Mouse (Mus musculus) cerebellum, adult 2 months (tissue): ENCODE results near the gene Vcp. TPM values are rescaled to one million over a fixed set of nuclear protein-coding genes. Genes with fewer than 3 reads are reported as not detected.
A peak's percentile ranks its signal among the peaks of the same experiment; 100 is the strongest.

Experiments
- DNase-seq, 2 experiments: peaks; one replicate each; pipeline ENCODE4 v3.0.0; 2021
- H3K27ac ChIP-seq: fragments of 200-500 bp; 2 replicates; pipeline ENCODE4 v1.5.1; 2012; ENCODE audit warnings: low read length, control low read depth, inconsistent platforms; ENCODE audit not compliant: insufficient read depth
- H3K27me3 ChIP-seq: fragments of 200-500 bp; 2 replicates; pipeline ENCODE4 v1.6.1; 2012; ENCODE audit warnings: inconsistent platforms, mild to moderate bottlenecking, low read length, moderate library complexity; ENCODE audit not compliant: control insufficient read depth, insufficient read depth
- H3K4me1 ChIP-seq: fragments of 200-500 bp; 2 replicates; pipeline ENCODE4 v1.6.1; 2011; ENCODE audit warnings: low read length; ENCODE audit not compliant: control insufficient read depth, insufficient read depth
- H3K4me3 ChIP-seq: fragments of 200-500 bp; replicated peaks from 2 replicates; pipeline ENCODE3; 2011; ENCODE audit warnings: mild to moderate bottlenecking, low read depth, low read length, control low read depth; ENCODE audit not compliant: insufficient read depth
- CTCF ChIP-seq: fragments of 200-500 bp; IDR thresholded peaks from 2 replicates; pipeline ENCODE4 v1.5.1; 2011; ENCODE audit warnings: low read depth, mild to moderate bottlenecking, control low read depth, low read length, moderate library complexity, borderline replicate concordance; ENCODE audit not compliant: insufficient read depth
- POLR2A ChIP-seq: fragments of 200-500 bp; IDR thresholded peaks from 2 replicates; pipeline ENCODE4 v1.6.1; 2011; ENCODE audit warnings: low read length, control low read depth, borderline replicate concordance; ENCODE audit not compliant: insufficient read depth
- WGBS: fragments of 180-500 bp; shearing (Covaris S2); methylation state at CpG from one replicate; pipeline ENCODE4 v1.1.7; 2018; 5-methylcytosine and 5-hydroxymethylcytosine counted together
- polyA plus RNA-seq: library from polyadenylated mRNA; depleted of rRNA; stranded (reverse); fragments of >200 nt; gene quantifications from 2 replicates; pipeline ENCODE4 v1.2.3, GENCODE M21; 2012

The Vcp gene
- polyA plus RNA-seq, 1 experiment: 196 TPM

- Histone ChIP-seq H3K4me1 (no peaks in the 10 kb centered on the region; the same call in 1 of the 2 replicates), H3K27ac (no peak overlapping the region), H3K27me3 (no peaks in the 10 kb centered on the region), H3K4me3 (no peak overlapping the region)
- no peak for TF ChIP-seq POLR2A
- 100% methylated on average over 1 of the region's 1 CpGs for WGBS
- DNase-seq: no peak
These were observed 11.8 kb upstream of the Vcp start for GRCm38 (mm10) chr4:43012091-43012490.

DNA sequence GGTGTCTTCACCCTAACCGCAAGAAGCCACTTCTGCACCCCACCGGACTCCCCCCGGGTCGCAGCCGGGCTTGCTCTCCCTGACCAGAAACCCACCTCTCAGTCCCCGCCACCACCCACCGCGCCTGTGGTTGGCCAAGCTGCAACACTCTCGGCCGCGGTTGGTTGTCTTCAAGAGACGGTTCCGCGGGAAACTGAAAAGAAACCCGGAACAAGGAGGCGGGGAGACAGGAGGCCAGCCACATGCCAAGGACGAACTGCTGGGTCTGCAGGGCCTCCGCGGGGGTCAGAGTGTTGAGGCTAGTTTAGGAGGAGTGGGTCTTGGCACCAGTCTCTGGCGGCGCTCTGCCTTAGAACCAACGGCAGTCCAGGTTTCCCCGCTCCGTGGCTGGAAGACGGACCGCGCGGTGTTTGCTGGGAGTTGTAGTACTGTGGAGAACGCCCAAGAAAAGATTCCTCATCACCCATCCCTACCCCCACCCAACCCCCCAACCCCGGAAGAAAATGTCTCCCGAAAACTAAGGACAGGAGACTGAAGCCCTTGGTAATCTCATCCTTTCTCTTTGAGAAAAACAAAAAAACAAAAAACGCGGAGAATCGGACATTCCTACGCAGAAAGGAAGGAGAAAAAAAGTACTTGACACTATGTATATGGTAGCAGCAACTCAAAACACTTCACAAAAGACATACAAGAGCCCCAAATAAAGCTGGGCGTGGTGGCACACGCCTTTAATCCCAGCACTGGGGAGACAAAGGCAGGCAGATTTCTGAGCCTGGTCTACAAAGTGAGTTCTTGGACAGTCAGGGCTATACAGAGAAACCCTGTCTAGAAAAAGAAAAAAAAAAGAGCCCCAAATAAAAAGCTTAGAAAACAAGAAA lies 10.1 kb upstream of the Vcp start, which contains the start of gene Fancg:
TSS of gene Fancg (minus strand) at position 346 of the 878 bp plus-strand sequence.
- under 1% methylated on average over 37 of the region's 37 CpGs for WGBS
- H3K27ac ChIP-seq: peak within 1 kb of the TSS; percentile 17; the same call in 1 of the 2 replicates
- no peaks in the 10 kb centered on the region; the same call in 1 of the 2 replicates for H3K4me1 ChIP-seq
- peak within 1 kb of the TSS; percentile 96 for H3K4me3 ChIP-seq
- H3K27me3 ChIP-seq: no peaks in the 10 kb centered on the region
- TF ChIP-seq POLR2A: peak; percentile 45; the same call in 1 of the 2 replicates
- TF ChIP-seq CTCF: no peak
- peak; percentile 83 to 84 for DNase-seq

DNA sequence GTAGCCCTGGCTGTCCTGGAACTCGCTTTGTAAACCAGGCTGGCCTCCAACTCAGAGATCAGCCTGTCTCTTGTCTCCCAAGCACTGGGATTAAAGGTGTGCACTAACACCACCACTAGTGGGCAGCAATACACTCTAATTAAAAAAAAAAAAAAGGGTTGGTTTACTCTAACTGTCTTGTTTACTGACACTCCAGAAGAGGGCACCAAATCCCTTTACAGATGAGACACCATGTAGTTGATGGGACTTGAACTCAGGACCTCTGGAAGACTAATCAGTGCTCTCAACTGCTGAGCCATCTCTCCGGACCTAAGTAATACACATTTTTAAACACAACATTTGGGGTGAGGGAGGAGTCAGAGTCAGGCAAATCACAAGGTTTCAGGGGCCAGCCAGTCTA lies 5.5 kb upstream of the Vcp start:
- Histone ChIP-seq H3K4me1 (no peaks in the 10 kb centered on the region; the same call in 1 of the 2 replicates), H3K27me3 (no peaks in the 10 kb centered on the region), H3K27ac (no peak overlapping the region), H3K4me3 (no peak overlapping the region)
- TF ChIP-seq POLR2A (no peak), CTCF (peak; percentile 25; the same call in 1 of the 2 replicates)
- DNase-seq: peak in 1 of 2 experiments; percentile 55
- WGBS: 52% methylated on average over 2 of the region's 2 CpGs

GRCm38 (mm10) chr4:43004951-43005350 lies 4.6 kb upstream of the Vcp start:
- H3K4me3 ChIP-seq: no peak overlapping the region
- H3K4me1 ChIP-seq: no peaks in the 10 kb centered on the region; the same call in 1 of the 2 replicates
- no peak for TF ChIP-seq CTCF
- no peak for TF ChIP-seq POLR2A
- H3K27me3 ChIP-seq: no peaks in the 10 kb centered on the region
- 94% methylated on average over 3 of the region's 3 CpGs for WGBS
- H3K27ac ChIP-seq: no peak overlapping the region
- no peak for DNase-seq

- peak in 1 of 2 experiments; percentile 19 for DNase-seq
- TF ChIP-seq POLR2A (no peak), CTCF (no peak)
- no peaks in the 10 kb centered on the region for H3K4me1 ChIP-seq
- H3K27ac ChIP-seq: no peak overlapping the region
- no peak overlapping the region for H3K4me3 ChIP-seq
- 62% methylated on average over 12 of the region's 12 CpGs for WGBS
- no peaks in the 10 kb centered on the region for H3K27me3 ChIP-seq
These were observed 2.6 kb upstream of the Vcp start for GRCm38 (mm10) chr4:43002756-43003439.

- Histone ChIP-seq H3K4me3 (no peak overlapping the region), H3K27ac (no peak overlapping the region), H3K27me3 (no peaks in the 10 kb centered on the region), H3K4me1 (no peaks in the 10 kb centered on the region)
- DNase-seq: no peak
- WGBS: 91% methylated on average over 2 of the region's 2 CpGs
- TF ChIP-seq CTCF: no peak
- no peak for TF ChIP-seq POLR2A
These were observed 965 bp upstream of the Vcp start for GRCm38 (mm10) chr4:43001272-43001671.

- H3K4me1 ChIP-seq: no peaks in the 10 kb centered on the region
- no peaks in the 10 kb centered on the region for H3K27me3 ChIP-seq
- WGBS: under 1% methylated on average over 51 of the region's 51 CpGs
- TF ChIP-seq POLR2A: no peak
- H3K4me3 ChIP-seq: peak overlapping the region; percentile 74
- H3K27ac ChIP-seq: peak overlapping the region; percentile 81
- DNase-seq: peak; percentile 73 to 77
These were observed 711 bp downstream of the Vcp start for GRCm38 (mm10) chr4:42999451-43000140.
